Comparison of ENCODE assay signal across 21 mouse cellular contexts in the genomic region with DNA sequence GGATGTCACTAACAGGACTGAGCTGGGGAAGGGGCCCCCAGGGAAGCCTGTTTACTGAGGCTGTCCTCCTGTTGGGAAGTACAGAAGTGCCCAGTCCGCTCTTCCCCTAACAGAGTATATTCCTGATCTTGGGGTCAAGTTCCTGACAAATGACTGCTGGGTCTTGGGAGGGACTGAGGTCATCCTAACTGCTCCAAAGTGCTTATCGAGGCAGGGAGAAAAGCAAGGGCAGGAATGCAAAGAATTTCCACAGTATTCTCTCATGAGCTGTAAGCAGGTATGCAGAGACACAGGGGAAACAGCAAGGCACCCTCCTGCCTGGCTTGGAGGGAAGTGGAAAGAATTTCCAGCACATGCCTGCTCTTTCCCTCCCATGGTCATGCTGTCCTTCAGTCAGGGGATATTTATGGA.
DNase-seq lines count a peak whose midpoint lies in the region; ATAC-seq and TF ChIP-seq lines count a peak whose summit lies in the region.
"Had no signal": no experiment of that assay in that cellular context is flagged by ENCODE, and none has a peak within 500 bp of the region (broad histone marks: within the 10 kb centered on the region; RNA-seq: fewer than 3 reads in every experiment).

No protein-coding gene starts in this region.

- peak overlapping the region; percentile 72 for H3K27ac ChIP-seq in heart, embryonic 12.5 days (ENCODE audit: poor library complexity, severe bottlenecking)
- no peak overlapping the region for H3K27ac ChIP-seq in heart, adult 2 months
- H3K27ac ChIP-seq in kidney, embryonic 15.5 days: peak overlapping the region; percentile 45; the same call in 1 of the 2 replicates
- H3K27ac ChIP-seq: hindbrain, embryonic 14.5 days; left cerebral cortex, adult 2 months; liver, embryonic 13.5 days had no signal

- DNase-seq in heart, adult 2 months: no peak
- no peak for DNase-seq in kidney, adult 11 months
- peak; percentile 72 for DNase-seq in Muller cell, postnatal 12 days (ENCODE audit: inconsistent ontology term)
- peak; percentile 49 for DNase-seq in embryo, embryonic 10.5 days (ENCODE audit: low spot score)
- DNase-seq in thymus, postnatal 14 days: no peak
- no peak for DNase-seq in frontal cortex, postnatal 25 days (ENCODE audit: low spot score in 2 of 2)
- DNase-seq: adrenal gland, adult 8-10 months; B cell, adult 2 months; cerebellum, adult 18-20 months; gastrocnemius, postnatal 14 days; liver, embryonic 13.5 days; lung, postnatal 36 days; midbrain, embryonic 14.5 days; right cerebral cortex, postnatal 14 days had no signal

- H3K9ac ChIP-seq in heart, embryonic 12.5 days: no peak overlapping the region
- H3K9ac ChIP-seq in heart, adult 2 months (ENCODE audit: low read depth, low read length): no peak overlapping the region
- H3K9ac ChIP-seq in kidney, embryonic 15.5 days: no peak overlapping the region
- H3K9ac ChIP-seq: hindbrain, embryonic 14.5 days; liver, embryonic 13.5 days had no signal

- no peaks in the 10 kb centered on the region for H3K27me3 ChIP-seq in heart, embryonic 12.5 days (replicated peaks)
- no peaks in the 10 kb centered on the region for H3K27me3 ChIP-seq in heart, adult 2 months (ENCODE audit: control insufficient read depth, insufficient read depth, low read length)
- H3K27me3 ChIP-seq in kidney, embryonic 15.5 days: no peaks in the 10 kb centered on the region
- H3K27me3 ChIP-seq: liver, embryonic 13.5 days had no signal

- ATAC-seq in heart, embryonic 12.5 days (ENCODE audit: insufficient number of reproducible peaks, low FRiP score): peak; percentile 76
- peak; percentile 87 for ATAC-seq in kidney, embryonic 15.5 days (replicated peaks; ENCODE audit: low FRiP score)
- ATAC-seq: forebrain, embryonic 16.5 days; intestine, postnatal 0 days had no signal

- intact Hi-C loops in heart, adult 2 months (cut with DNase I): no loop called here

- no peaks in the 10 kb centered on the region for H3K9me3 ChIP-seq in heart, embryonic 12.5 days (replicated peaks)
- no peaks in the 10 kb centered on the region for H3K9me3 ChIP-seq in kidney, embryonic 15.5 days (replicated peaks)
- H3K9me3 ChIP-seq: liver, embryonic 13.5 days had no signal

- peaks cover 8% of the 10 kb centered on the region for H3K4me1 ChIP-seq in heart, embryonic 12.5 days (replicated peaks)
- H3K4me1 ChIP-seq in heart, adult 2 months (ENCODE audit: control insufficient read depth, insufficient read depth, low read length): no peaks in the 10 kb centered on the region
- H3K4me1 ChIP-seq in kidney, embryonic 15.5 days: peaks cover 16% of the 10 kb centered on the region
- H3K4me1 ChIP-seq: liver, embryonic 13.5 days had no signal

- no peaks in the 10 kb centered on the region for H3K79me2 ChIP-seq in heart, adult 2 months (replicated peaks; ENCODE audit: control insufficient read depth, insufficient read depth, low read length)

- no peak for TF ChIP-seq EP300 in heart, adult 2 months (IDR thresholded peaks at IDR 0.05; ENCODE audit: insufficient read depth, low read depth, low read length)

- no peak overlapping the region for H3K4me3 ChIP-seq in heart, embryonic 12.5 days
- no peak overlapping the region for H3K4me3 ChIP-seq in heart, adult 2 months
- no peak overlapping the region for H3K4me3 ChIP-seq in kidney, embryonic 15.5 days (replicated peaks)
- H3K4me3 ChIP-seq: erythroblast, embryonic 14.5 days; left cerebral cortex, adult 2 months; liver, embryonic 13.5 days had no signal

- TF ChIP-seq CTCF in heart, adult 2 months (IDR thresholded peaks at IDR 0.05): no peak

- H3K36me3 ChIP-seq in heart, embryonic 12.5 days: no peaks in the 10 kb centered on the region
- H3K36me3 ChIP-seq in heart, adult 2 months (ENCODE audit: control insufficient read depth, insufficient read depth, low read length): no peaks in the 10 kb centered on the region
- no peaks in the 10 kb centered on the region for H3K36me3 ChIP-seq in kidney, embryonic 15.5 days
- H3K36me3 ChIP-seq: liver, embryonic 13.5 days had no signal

- TF ChIP-seq POLR2A in heart, adult 2 months (IDR thresholded peaks at IDR 0.05; ENCODE audit: insufficient read depth, low read depth, low read length): no peak

- no peak overlapping the region for H3K4me2 ChIP-seq in heart, embryonic 12.5 days
- no peak overlapping the region for H3K4me2 ChIP-seq in kidney, embryonic 15.5 days
- H3K4me2 ChIP-seq: hindbrain, embryonic 14.5 days; liver, embryonic 13.5 days had no signal

- 7% methylated on average over 2 of the region's 2 CpGs for WGBS in heart, embryonic 12.5 days
- 25% methylated on average over 2 of the region's 2 CpGs for WGBS in heart, adult 2 months
- 11% methylated on average over 2 of the region's 2 CpGs for WGBS in kidney, embryonic 15.5 days

Comparison
In these comparisons a context has a peak if more than half of its experiments do, and no peak if none do; other contexts are left out.
1. DNase-seq: peak in Muller cell, postnatal 12 days (single experiment) and embryo, embryonic 10.5 days (single experiment); none in heart, adult 2 months (0 of 2), kidney, adult 11 months (single experiment), thymus, postnatal 14 days (single experiment) and frontal cortex, postnatal 25 days (0 of 2).